Mouse (Mus musculus): ENCODE results near the gene Prpf39. TPM values are rescaled to one million over a fixed set of nuclear protein-coding genes. Genes with fewer than 3 reads are reported as not detected.

Prpf39 gene
- total and polyA plus RNA-seq, 3 experiments: 20.7 to 192 (median 122) TPM

- no peaks in the 10 kb centered on the region for H3K27me3 ChIP-seq (ENCODE audit: insufficient read depth, low read length)
- no peak for DNase-seq (ENCODE audit: low spot score)
- H3K4me3 ChIP-seq (ENCODE audit: low read depth, low read length): no peak overlapping the region
- ATAC-seq (ENCODE audit: extremely low read depth, insufficient number of reproducible peaks, low FRiP score, poor library complexity, severe bottlenecking): no peak
- peaks cover 2% of the 10 kb centered on the region; the same call in 1 of the 2 replicates for H3K4me1 ChIP-seq (ENCODE audit: insufficient read depth, low read depth, low read length)
- TF ChIP-seq TAL1 (conservative IDR thresholded peaks at IDR 0.05; ENCODE audit: low read depth, low read length) (no peak), POLR2AphosphoS5 (IDR thresholded peaks at IDR 0.05; ENCODE audit: insufficient replicate concordance, low read depth, low read length) (no peak), CTCF (IDR thresholded peaks at IDR 0.05; ENCODE audit: low read depth, low read length) (no peak)
- peaks cover 71% of the 10 kb centered on the region for H3K36me3 ChIP-seq (replicated peaks)
- no peaks in the 10 kb centered on the region for H3K9me3 ChIP-seq (replicated peaks)
Measured at GRCm38 (mm10) chr12:65048799-65049198, 12.7 kb downstream of the Prpf39 start.

GRCm38 (mm10) chr12:65058203-65058602 is 22.1 kb downstream of the Prpf39 start:
- Histone ChIP-seq H3K27me3 (ENCODE audit: insufficient read depth, low read length) (no peaks in the 10 kb centered on the region), H3K4me1 (ENCODE audit: insufficient read depth, low read depth, low read length) (peaks cover 7% of the 10 kb centered on the region), H3K4me3 (ENCODE audit: low read depth, low read length) (no peak overlapping the region), H3K9me3 (replicated peaks) (no peaks in the 10 kb centered on the region), H3K36me3 (replicated peaks) (peaks cover 82% of the 10 kb centered on the region)
- peak; percentile 61 for ATAC-seq (ENCODE audit: extremely low read depth, insufficient number of reproducible peaks, low FRiP score, poor library complexity, severe bottlenecking)
- no peak for DNase-seq (ENCODE audit: low spot score)
- TF ChIP-seq TAL1 (conservative IDR thresholded peaks at IDR 0.05; ENCODE audit: low read depth, low read length): no peak
- TF ChIP-seq GATA2 (IDR thresholded peaks at IDR 0.05; ENCODE audit: borderline replicate concordance, low read depth, low read length): no peak
- TF ChIP-seq GATA1 (IDR thresholded peaks at IDR 0.05; ENCODE audit: borderline replicate concordance, low read length): no peak
- no peak for TF ChIP-seq POLR2AphosphoS5 (IDR thresholded peaks at IDR 0.05; ENCODE audit: insufficient replicate concordance, low read depth, low read length)
- TF ChIP-seq CTCF (IDR thresholded peaks at IDR 0.05; ENCODE audit: low read depth, low read length): no peak

- Histone ChIP-seq H3K4me1 (ENCODE audit: insufficient read depth, low read depth, low read length) (peaks cover 19% of the 10 kb centered on the region), H3K27me3 (ENCODE audit: insufficient read depth, low read length) (no peaks in the 10 kb centered on the region), H3K36me3 (replicated peaks) (peaks cover 84% of the 10 kb centered on the region), H3K4me3 (ENCODE audit: low read depth, low read length) (no peak overlapping the region), H3K9me3 (replicated peaks) (no peaks in the 10 kb centered on the region)
- DNase-seq (ENCODE audit: low spot score) (no peak), ATAC-seq (ENCODE audit: extremely low read depth, insufficient number of reproducible peaks, low FRiP score, poor library complexity, severe bottlenecking) (no peak)
- TF ChIP-seq CTCF (IDR thresholded peaks at IDR 0.05; ENCODE audit: low read depth, low read length) (no peak), GATA1 (IDR thresholded peaks at IDR 0.05; ENCODE audit: borderline replicate concordance, low read length) (no peak), GATA2 (IDR thresholded peaks at IDR 0.05; ENCODE audit: borderline replicate concordance, low read depth, low read length) (no peak), POLR2AphosphoS5 (IDR thresholded peaks at IDR 0.05; ENCODE audit: insufficient replicate concordance, low read depth, low read length) (no peak), TAL1 (conservative IDR thresholded peaks at IDR 0.05; ENCODE audit: low read depth, low read length) (no peak)
Measured at GRCm38 (mm10) chr12:65061082-65061481, 24.9 kb downstream of the Prpf39 start.

GRCm38 (mm10) chr12:65065241-65065640 is 29.1 kb downstream of the Prpf39 start:
- TF ChIP-seq GATA1 (IDR thresholded peaks at IDR 0.05; ENCODE audit: borderline replicate concordance, low read length): no peak
- TF ChIP-seq POLR2AphosphoS5 (IDR thresholded peaks at IDR 0.05; ENCODE audit: insufficient replicate concordance, low read depth, low read length): no peak
- no peak for TF ChIP-seq CTCF (IDR thresholded peaks at IDR 0.05; ENCODE audit: low read depth, low read length)
- TF ChIP-seq GATA2 (IDR thresholded peaks at IDR 0.05; ENCODE audit: borderline replicate concordance, low read depth, low read length): no peak
- no peak for TF ChIP-seq TAL1 (conservative IDR thresholded peaks at IDR 0.05; ENCODE audit: low read depth, low read length)
- no peaks in the 10 kb centered on the region for H3K9me3 ChIP-seq (replicated peaks)
- ATAC-seq (ENCODE audit: extremely low read depth, insufficient number of reproducible peaks, low FRiP score, poor library complexity, severe bottlenecking) (peak; percentile 35), DNase-seq (ENCODE audit: low spot score) (no peak)
- H3K4me3 ChIP-seq (ENCODE audit: low read depth, low read length): no peak overlapping the region
- no peaks in the 10 kb centered on the region for H3K27me3 ChIP-seq (ENCODE audit: insufficient read depth, low read length)
- peaks cover 82% of the 10 kb centered on the region for H3K36me3 ChIP-seq (replicated peaks)
- H3K4me1 ChIP-seq (ENCODE audit: insufficient read depth, low read depth, low read length): peaks cover 16% of the 10 kb centered on the region

- H3K9me3 ChIP-seq (replicated peaks): no peaks in the 10 kb centered on the region
- H3K36me3 ChIP-seq (replicated peaks): peaks cover 79% of the 10 kb centered on the region
- no peak overlapping the region for H3K4me3 ChIP-seq (ENCODE audit: low read depth, low read length)
- DNase-seq (ENCODE audit: low spot score) (no peak), ATAC-seq (ENCODE audit: extremely low read depth, insufficient number of reproducible peaks, low FRiP score, poor library complexity, severe bottlenecking) (peak; percentile 11; the same call in 1 of the 2 replicates)
- TF ChIP-seq GATA1 (IDR thresholded peaks at IDR 0.05; ENCODE audit: borderline replicate concordance, low read length) (no peak), TAL1 (conservative IDR thresholded peaks at IDR 0.05; ENCODE audit: low read depth, low read length) (no peak), CTCF (IDR thresholded peaks at IDR 0.05; ENCODE audit: low read depth, low read length) (no peak), GATA2 (IDR thresholded peaks at IDR 0.05; ENCODE audit: borderline replicate concordance, low read depth, low read length) (no peak), POLR2AphosphoS5 (IDR thresholded peaks at IDR 0.05; ENCODE audit: insufficient replicate concordance, low read depth, low read length) (no peak)
- peaks cover 20% of the 10 kb centered on the region for H3K4me1 ChIP-seq (ENCODE audit: insufficient read depth, low read depth, low read length)
- no peaks in the 10 kb centered on the region for H3K27me3 ChIP-seq (ENCODE audit: insufficient read depth, low read length)
Measured at GRCm38 (mm10) chr12:65066234-65066633, 30.1 kb downstream of the Prpf39 start.

GRCm38 (mm10) chr12:65068409-65068808 is 32.3 kb downstream of the Prpf39 start:
- Histone ChIP-seq H3K9me3 (replicated peaks) (no peaks in the 10 kb centered on the region), H3K27me3 (ENCODE audit: insufficient read depth, low read length) (no peaks in the 10 kb centered on the region), H3K36me3 (replicated peaks) (peaks cover 67% of the 10 kb centered on the region), H3K4me3 (ENCODE audit: low read depth, low read length) (no peak overlapping the region), H3K4me1 (ENCODE audit: insufficient read depth, low read depth, low read length) (peaks cover 34% of the 10 kb centered on the region)
- DNase-seq (ENCODE audit: low spot score) (no peak), ATAC-seq (ENCODE audit: extremely low read depth, insufficient number of reproducible peaks, low FRiP score, poor library complexity, severe bottlenecking) (no peak)
- TF ChIP-seq POLR2AphosphoS5 (IDR thresholded peaks at IDR 0.05; ENCODE audit: insufficient replicate concordance, low read depth, low read length) (no peak), GATA2 (IDR thresholded peaks at IDR 0.05; ENCODE audit: borderline replicate concordance, low read depth, low read length) (no peak), GATA1 (IDR thresholded peaks at IDR 0.05; ENCODE audit: borderline replicate concordance, low read length) (no peak), TAL1 (conservative IDR thresholded peaks at IDR 0.05; ENCODE audit: low read depth, low read length) (no peak), CTCF (IDR thresholded peaks at IDR 0.05; ENCODE audit: low read depth, low read length) (no peak)

Measured in G1E (cell line).